Mouse (Mus musculus) macrophage (primary cell): ENCODE measurements around the gene Olfr119. TPM values are rescaled to one million over a fixed set of nuclear protein-coding genes. Genes with fewer than 3 reads are reported as not detected.
"Not testable (repeated sequence)": the region's sequence is repeated elsewhere in the genome, so short reads cannot be mapped to it uniquely, and the experiment has no call there.

Experiments
- H3K27ac ChIP-seq: fragments of 350-480 bp; formaldehyde crosslinking; 2 replicates; pipeline ENCODE4 v1.9.0; 2021
- H3K36me3 ChIP-seq: fragments of 350-480 bp; formaldehyde crosslinking; 2 replicates; pipeline ENCODE4 v1.9.0; 2021; ENCODE audit errors: inconsistent target
- H3K4me3 ChIP-seq: fragments of 350-480 bp; formaldehyde crosslinking; 2 replicates; pipeline ENCODE4 v1.9.0; 2021; ENCODE audit errors: inconsistent target
- H3K79me2 ChIP-seq: fragments of 350-480 bp; formaldehyde crosslinking; 2 replicates; pipeline ENCODE4 v1.9.0; 2021; ENCODE audit errors: inconsistent target
- WGBS: methylation state at CpG from one replicate; pipeline ENCODE4 v1.1.7; 2026; ENCODE audit warnings: inconsistent platforms; ENCODE audit not compliant: missing documents; 5-methylcytosine and 5-hydroxymethylcytosine counted together
- polyA plus RNA-seq: library from polyadenylated mRNA; stranded (reverse); fragments of 250-400 nt; gene quantifications from 3 replicates; pipeline ENCODE4 v1.2.4, GENCODE M21; 2018; ENCODE audit warnings: inconsistent platforms
- total RNA-seq, 78 experiments: library from RNA; depleted of rRNA; stranded (reverse); fragments of 250-400 nt; gene quantifications; 1 replicate in 9 of 78; 2 replicates in 24 of 78; 3 replicates in 43 of 78; 4 replicates in 2 of 78; pipeline ENCODE4 v1.2.4; 2018; ENCODE audit warnings: inconsistent platforms in 56 of 78

Olfr119 gene
- not detected for total RNA-seq (2018; cell fraction: chromatin; rRNA removed)
- not detected for total RNA-seq (2018; cell fraction: cytosol; rRNA removed)
- not detected for total RNA-seq (2018; cell fraction: nucleus; rRNA removed)
- polyA plus RNA-seq: not detected in 3 replicates

DNA sequence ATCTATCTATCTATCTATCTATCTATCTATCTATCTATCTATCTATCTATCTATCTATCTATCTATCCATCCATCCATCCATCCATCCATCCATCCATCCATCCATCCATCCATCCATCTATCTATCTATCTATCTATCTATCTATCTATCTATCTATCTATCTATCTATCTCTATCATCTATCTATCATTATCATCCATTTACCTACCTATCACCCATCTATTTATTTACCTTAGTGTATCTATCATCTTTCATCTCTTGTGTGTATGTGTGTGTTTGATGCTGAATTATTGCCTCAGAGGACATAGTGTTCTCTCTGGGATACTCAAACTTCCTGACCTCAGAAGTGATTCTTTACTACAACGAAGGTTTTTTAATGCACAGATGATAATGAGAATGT lies at the start of gene Olfr119:
Gene Olfr119 (plus strand): TSS at position 301 of the 400 bp plus-strand sequence.
- 86% methylated on average over 1 of the region's 1 CpGs for WGBS
- H3K4me3 ChIP-seq, H3K79me2 ChIP-seq, H3K27ac ChIP-seq, H3K36me3 ChIP-seq: not testable (repeated sequence)

DNA sequence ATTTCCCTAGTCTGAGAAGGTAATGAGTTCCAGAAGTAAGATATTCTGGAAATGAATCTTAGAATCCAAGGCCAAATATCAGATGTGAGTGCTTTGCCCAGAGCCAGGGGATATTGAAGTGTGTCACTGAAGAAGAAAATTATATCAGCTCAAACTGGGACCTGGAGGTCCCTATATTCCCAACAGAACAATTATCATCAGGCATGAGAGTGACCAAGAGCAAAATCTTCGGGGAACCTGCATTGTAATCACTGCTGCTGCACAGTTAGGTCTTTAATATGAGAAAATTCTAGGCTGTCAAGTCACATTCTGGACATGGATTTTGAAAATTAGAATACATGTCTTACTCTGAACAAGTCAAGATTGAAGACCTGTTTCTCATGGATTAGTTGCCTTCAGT lies 32.7 kb upstream of the Olfr119 start, which contains the start of gene Olfr117:
Gene Olfr117 (minus strand): TSS at position 101 of the 400 bp plus-strand sequence.
- Histone ChIP-seq H3K4me3 (no peak within 1 kb of the TSS), H3K36me3 (no peaks in the 10 kb centered on the region), H3K79me2 (no peaks in the 10 kb centered on the region), H3K27ac (no peak within 1 kb of the TSS)
- 71% methylated on average over 1 of the region's 1 CpGs for WGBS

DNA sequence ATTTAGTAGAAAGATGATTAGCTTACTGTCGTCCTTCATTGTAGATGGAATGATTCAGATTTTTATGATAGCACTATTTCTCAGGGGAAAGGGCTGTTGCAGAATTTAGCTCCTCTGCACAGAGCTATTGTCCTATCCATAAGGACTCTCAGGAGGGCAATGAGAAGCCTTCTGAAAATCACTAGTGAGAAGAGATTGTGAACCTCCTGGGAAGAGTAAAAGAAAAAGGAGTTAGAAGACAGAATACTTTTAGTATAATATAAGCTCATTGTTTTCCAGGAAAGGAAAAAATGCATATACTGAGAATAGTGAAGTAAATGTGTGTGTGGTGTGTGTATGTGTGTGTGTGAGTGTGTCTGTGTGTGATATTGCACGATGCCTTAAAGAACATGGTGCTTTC lies 29.7 kb upstream of the Olfr119 start, which contains the start of gene Olfr118:
Gene Olfr118 (plus strand): TSS at position 301 of the 400 bp plus-strand sequence.
- H3K27ac ChIP-seq: no peak within 1 kb of the TSS
- H3K36me3 ChIP-seq: no peaks in the 10 kb centered on the region
- H3K79me2 ChIP-seq: no peaks in the 10 kb centered on the region
- 67% methylated on average over 2 of the region's 2 CpGs for WGBS
- no peak within 1 kb of the TSS for H3K4me3 ChIP-seq

DNA sequence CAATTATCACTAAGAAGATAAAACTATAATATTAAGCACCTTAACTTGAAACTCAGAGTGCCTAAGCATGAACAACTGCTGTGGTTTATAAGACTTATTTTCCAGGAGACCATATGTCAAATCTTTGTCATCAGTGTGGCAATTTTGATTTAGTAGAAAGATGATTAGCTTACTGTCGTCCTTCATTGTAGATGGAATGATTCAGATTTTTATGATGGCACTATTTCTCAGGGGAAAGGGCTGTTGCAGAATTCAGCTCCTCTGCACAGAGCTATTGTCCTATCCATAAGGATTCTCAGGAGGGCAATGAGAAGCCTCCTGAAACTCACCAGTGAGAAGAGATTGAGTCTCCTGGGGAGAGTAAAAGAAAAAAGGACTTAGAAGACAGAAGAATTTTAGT lies 25.1 kb downstream of the Olfr119 start, which contains the start of gene Olfr120:
Gene Olfr120 (plus strand): TSS at position 301 of the 400 bp plus-strand sequence.
- Histone ChIP-seq H3K36me3 (no peaks in the 10 kb centered on the region), H3K4me3 (no peak within 1 kb of the TSS), H3K27ac (no peak within 1 kb of the TSS), H3K79me2 (no peaks in the 10 kb centered on the region)
- WGBS: 80% methylated on average over 1 of the region's 1 CpGs

DNA sequence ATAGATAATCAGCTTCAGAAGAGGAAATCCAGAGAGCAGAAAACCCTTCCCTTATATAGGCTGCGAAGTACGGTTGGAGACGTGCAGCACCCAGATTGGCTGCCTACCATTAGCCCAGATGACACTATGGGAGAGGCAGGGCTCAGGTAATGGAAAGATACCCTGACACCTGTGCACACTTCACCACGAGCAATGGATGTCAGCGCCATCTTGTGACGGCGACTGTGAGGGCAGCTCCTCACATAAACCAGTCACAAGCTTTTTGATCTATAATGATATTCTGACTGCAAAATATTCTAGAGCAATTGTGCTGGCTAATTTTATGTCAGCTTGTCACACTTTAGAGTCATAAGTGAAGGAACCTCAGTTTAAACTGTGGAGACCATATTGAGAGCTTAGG lies 41.7 kb downstream of the Olfr119 start:
- no peak overlapping the region for H3K4me3 ChIP-seq
- no peaks in the 10 kb centered on the region for H3K79me2 ChIP-seq
- WGBS: 62% methylated on average over 7 of the region's 7 CpGs
- no peaks in the 10 kb centered on the region for H3K36me3 ChIP-seq
- no peak overlapping the region for H3K27ac ChIP-seq

Other genes starting within 250 kb of the Olfr119 start
- not detected in 3 replicates for gene Olfr109, start 237.6 kb upstream of the Olfr119 start, polyA plus RNA-seq
- 1.0 to 2.2 TPM (median 1.7 TPM) in 3 replicates for gene H2-M2, start 213.0 kb upstream of the Olfr119 start, polyA plus RNA-seq
- 1.6 to 2.2 TPM (median 1.9 TPM) in 3 replicates for gene Olfr110, start 204.1 kb upstream of the Olfr119 start, polyA plus RNA-seq
- 3.2 to 5.6 TPM (median 4.0 TPM) in 3 replicates for gene Olfr111, start 188.5 kb upstream of the Olfr119 start, polyA plus RNA-seq
- not detected in 3 replicates for gene Olfr112, start 127.1 kb upstream of the Olfr119 start, polyA plus RNA-seq
- gene Olfr113, start 118.9 kb upstream of the Olfr119 start, polyA plus RNA-seq: not detected in 3 replicates
- gene Olfr114, start 103.8 kb upstream of the Olfr119 start, polyA plus RNA-seq: not detected in 3 replicates
- not detected in 3 replicates for gene Olfr115, start 69.5 kb upstream of the Olfr119 start, polyA plus RNA-seq
- not detected in 3 replicates for gene Olfr116, start 69.4 kb upstream of the Olfr119 start, polyA plus RNA-seq
- gene Olfr117, start 32.8 kb upstream of the Olfr119 start, polyA plus RNA-seq: not detected in 3 replicates
- not detected in 3 replicates for gene Olfr118, start 29.6 kb upstream of the Olfr119 start, polyA plus RNA-seq
- gene Olfr120, start 25.2 kb downstream of the Olfr119 start, polyA plus RNA-seq: not detected in 3 replicates
- gene Olfr121, start 52.3 kb downstream of the Olfr119 start, polyA plus RNA-seq: not detected in 3 replicates
- gene Olfr122, start 72.0 kb downstream of the Olfr119 start, polyA plus RNA-seq: not detected in 3 replicates
- gene Olfr123, start 97.0 kb downstream of the Olfr119 start, polyA plus RNA-seq: not detected in 3 replicates
- gene Olfr124, start 103.3 kb downstream of the Olfr119 start, polyA plus RNA-seq: not detected in 3 replicates
- not detected in 3 replicates for gene Olfr125, start 136.4 kb downstream of the Olfr119 start, polyA plus RNA-seq
- gene Olfr126, start 150.9 kb downstream of the Olfr119 start, polyA plus RNA-seq: not detected in 3 replicates
- not detected in 3 replicates for gene Olfr127, start 203.9 kb downstream of the Olfr119 start, polyA plus RNA-seq
- gene Olfr128, start 224.0 kb downstream of the Olfr119 start, polyA plus RNA-seq: not detected in 3 replicates